Mouse (Mus musculus): ENCODE results near the gene Gm21095.
"Not testable (repeated sequence)": the region's sequence is repeated elsewhere in the genome, so short reads cannot be mapped to it uniquely, and the experiment has no call there.

Gm21095 gene

DNA sequence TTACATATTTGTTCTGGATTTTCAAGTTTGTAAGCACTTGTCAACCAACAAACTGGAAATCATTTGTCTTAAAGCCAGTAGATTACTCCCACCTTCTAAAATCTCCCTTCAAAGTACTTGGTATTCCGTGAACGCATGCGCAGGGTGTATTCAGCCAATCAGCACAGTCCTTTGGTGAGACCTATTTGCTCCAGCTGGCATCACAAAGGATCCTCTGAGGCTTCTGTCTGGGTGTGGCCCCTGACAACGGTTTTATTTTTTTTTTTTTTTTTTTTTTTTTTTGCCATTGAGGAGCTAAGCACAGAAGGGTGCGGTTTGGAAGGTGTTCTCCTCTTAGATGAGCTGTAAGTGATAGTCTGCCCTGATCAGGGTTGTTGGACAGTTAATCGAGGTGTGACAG, at the start of gene Gm21095:
Gene Gm21095, plus strand, starts transcription at position 301 of the 400 bp plus-strand sequence.
- DNase-seq (ENCODE audit: low read depth) = not testable (repeated sequence)

All from c-Kit-positive CD71-negative TER-119-negative erythroid progenitor cells, embryonic 14.5 days (primary cell).